Mouse (Mus musculus) G1E (cell line): ENCODE results near the gene Odf3b. TPM values are rescaled to one million over a fixed set of nuclear protein-coding genes. Genes with fewer than 3 reads are reported as not detected.
A peak's percentile ranks its signal among the peaks of the same experiment; 100 is the strongest.

Source experiments
- ATAC-seq: 2 replicates; pipeline ENCODE4 v1.8.0; 2016; ENCODE audit warnings: mild to moderate bottlenecking; ENCODE audit not compliant: insufficient number of reproducible peaks, poor library complexity, low FRiP score, severe bottlenecking; ENCODE audit errors: extremely low read depth
- DNase-seq: peaks from one replicate; pipeline ENCODE4 v3.0.0; 2012; ENCODE audit warnings: low spot score
- H3K27me3 ChIP-seq: 2 replicates; pipeline ENCODE4 v1.6.1; 2012; ENCODE audit warnings: mild to moderate bottlenecking, low read length, inconsistent platforms; ENCODE audit not compliant: insufficient read depth
- H3K36me3 ChIP-seq: replicated peaks from 2 replicates; pipeline ENCODE3; 2012; ENCODE audit warnings: mild to moderate bottlenecking, inconsistent platforms
- H3K4me1 ChIP-seq: 2 replicates; pipeline ENCODE4 v1.6.1; 2012; ENCODE audit warnings: low read depth, low read length, inconsistent platforms, mixed read lengths; ENCODE audit not compliant: insufficient read depth
- H3K4me3 ChIP-seq: 2 replicates; pipeline ENCODE4 v1.5.1; 2012; ENCODE audit warnings: low read depth, mild to moderate bottlenecking, inconsistent platforms, low read length, moderate library complexity, mixed read lengths
- H3K9me3 ChIP-seq: replicated peaks from 2 replicates; pipeline ENCODE4 v1.6.1; 2012; ENCODE audit warnings: inconsistent platforms
- CTCF ChIP-seq: IDR thresholded peaks from 2 replicates; pipeline ENCODE4 v1.5.1; 2012; ENCODE audit warnings: low read depth, low read length, inconsistent platforms, mixed read lengths
- GATA1 ChIP-seq: IDR thresholded peaks from 2 replicates; pipeline ENCODE4 v1.6.1; 2012; ENCODE audit warnings: borderline replicate concordance, low read length, inconsistent platforms, mixed read lengths
- GATA2 ChIP-seq: IDR thresholded peaks from 2 replicates; pipeline ENCODE4 v1.6.1; 2012; ENCODE audit warnings: low read depth, low read length, inconsistent platforms, borderline replicate concordance
- POLR2AphosphoS5 ChIP-seq: IDR thresholded peaks from 2 replicates; pipeline ENCODE4 v1.6.1; 2012; ENCODE audit warnings: low read depth, low read length, inconsistent platforms; ENCODE audit not compliant: insufficient replicate concordance
- TAL1 ChIP-seq: conservative IDR thresholded peaks from 2 replicates; pipeline ENCODE4 v1.6.1; 2012; ENCODE audit warnings: low read depth, low read length, inconsistent platforms, mixed read lengths
- polyA plus RNA-seq: library from polyadenylated mRNA; stranded (reverse); fragments of >175 nt; gene quantifications from 2 replicates; pipeline ENCODE4 v1.2.3, GENCODE M21; 2012
- total RNA-seq, 2 experiments: library from RNA; stranded (forward) in 1 of 2; stranded (reverse) in 1 of 2; fragments of 200-1000 nt in 1 of 2; fragments of >200 nt in 1 of 2; fragmentation: Nextera tagmentation in 1 of 2; gene quantifications; 2 replicates each; pipeline ENCODE4 v1.2.3; 2014 to 2017

Odf3b gene
- total and polyA plus RNA-seq, 3 experiments = not detected

DNA sequence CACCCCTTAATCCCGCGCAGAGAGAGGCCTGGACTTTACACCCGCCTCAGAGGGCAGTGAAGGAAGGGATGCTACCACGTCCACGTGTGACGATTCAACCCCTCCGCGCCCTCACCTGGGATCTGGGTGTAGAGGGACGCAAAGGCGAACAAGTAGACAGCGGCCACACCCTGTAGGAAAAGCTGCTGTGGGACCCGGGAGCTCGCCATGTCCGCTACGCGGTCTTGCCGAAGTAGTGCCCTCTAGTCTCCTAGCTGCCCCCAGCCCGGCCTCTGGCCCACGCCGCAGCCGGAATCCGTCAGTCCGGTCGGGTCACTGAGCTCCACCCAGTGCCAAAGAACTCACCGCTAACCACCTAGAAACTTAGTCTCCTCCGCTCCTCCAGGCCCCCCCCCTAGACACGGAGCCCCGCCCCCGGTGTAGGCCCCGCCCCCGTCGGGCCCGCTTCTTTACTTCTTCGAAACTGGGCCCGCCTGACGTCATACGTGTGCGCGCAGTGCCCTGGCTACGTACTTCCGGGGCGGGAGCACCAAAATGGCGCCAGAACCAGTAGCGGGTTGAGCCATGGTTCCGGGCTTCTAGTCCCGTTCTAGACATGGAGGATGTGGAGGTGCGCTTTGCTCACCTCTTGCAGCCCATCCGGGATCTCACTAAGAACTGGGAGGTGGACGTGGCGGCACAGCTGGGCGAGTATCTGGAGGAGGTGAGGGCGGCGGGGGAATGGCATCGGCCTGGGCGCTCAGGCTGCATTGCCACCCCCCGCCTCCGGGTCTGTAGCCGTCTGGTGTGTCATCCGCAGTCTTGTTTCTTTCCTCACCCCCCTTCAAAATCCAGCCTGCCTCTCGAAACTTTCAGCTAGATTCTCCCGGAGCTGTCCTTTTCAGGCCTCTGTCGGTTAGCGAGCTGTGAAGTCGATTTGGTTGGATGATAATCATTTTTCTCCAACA lies 23.6 kb downstream of the Odf3b start, which contains the start of the genes Lmf2 and Ncaph2:
Gene Lmf2, minus strand, starts transcription at position 419 of the 947 bp plus-strand sequence.
Gene Ncaph2, plus strand, starts transcription at position 479 of the 947 bp plus-strand sequence.
- Histone ChIP-seq H3K36me3 (peaks cover 74% of the 10 kb centered on the region), H3K4me3 (peak within 1 kb of the TSS; percentile 78), H3K4me1 (peaks cover 44% of the 10 kb centered on the region), H3K9me3 (no peaks in the 10 kb centered on the region), H3K27me3 (no peaks in the 10 kb centered on the region)
- TF ChIP-seq TAL1 (no peak), GATA2 (no peak), POLR2AphosphoS5 (no peak), GATA1 (no peak), CTCF (no peak)
- ATAC-seq (peak; percentile 79), DNase-seq (peak; percentile 96)

DNA sequence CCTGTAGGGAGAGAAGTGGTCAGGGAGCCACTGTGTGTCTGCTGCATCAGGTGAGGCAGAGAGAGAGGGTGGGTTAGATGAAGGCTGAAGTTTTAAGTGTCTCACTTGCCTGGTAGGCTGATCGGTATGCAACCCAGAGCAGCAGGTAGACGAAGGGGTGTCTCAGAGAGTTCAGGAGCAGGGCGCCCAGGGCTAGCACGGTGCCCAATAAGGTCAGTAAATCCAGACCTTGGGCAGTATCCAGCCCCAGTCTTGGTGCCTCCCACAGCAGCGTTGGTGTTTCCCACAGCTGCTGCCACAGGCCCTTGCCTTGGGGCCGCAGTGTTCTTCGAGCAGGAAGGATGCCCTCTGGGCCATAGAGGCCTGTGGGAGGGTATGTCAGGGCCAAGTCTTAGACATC lies 24.6 kb downstream of the Odf3b start:
- TF ChIP-seq POLR2AphosphoS5 (no peak), TAL1 (no peak), CTCF (no peak), GATA2 (no peak), GATA1 (no peak)
- Histone ChIP-seq H3K9me3 (no peaks in the 10 kb centered on the region), H3K4me3 (peak overlapping the region; percentile 78), H3K4me1 (peaks cover 40% of the 10 kb centered on the region), H3K36me3 (peaks cover 72% of the 10 kb centered on the region), H3K27me3 (no peaks in the 10 kb centered on the region)
- no peak for DNase-seq
- no peak for ATAC-seq

DNA sequence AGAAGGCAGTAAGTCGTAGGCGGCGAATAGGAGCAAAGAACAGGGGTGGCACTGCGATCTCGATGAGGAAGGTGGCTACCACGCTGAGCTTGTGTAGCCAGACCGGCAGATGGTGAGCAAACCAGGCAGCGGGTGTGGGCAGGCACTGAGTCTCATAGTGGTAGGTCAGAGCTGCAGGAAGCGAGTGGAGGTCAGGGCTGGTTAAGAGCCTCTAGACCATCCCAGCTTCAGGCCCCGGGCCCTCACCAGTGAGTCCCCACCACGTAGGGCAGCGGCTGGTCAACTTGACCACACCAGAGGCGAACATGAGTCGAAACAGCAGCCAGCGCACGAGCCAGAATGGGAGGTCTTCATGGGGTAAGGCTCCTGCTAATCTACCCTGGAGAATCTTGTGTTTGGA lies 25.2 kb downstream of the Odf3b start:
- DNase-seq = no peak
- Histone ChIP-seq H3K27me3 (no peaks in the 10 kb centered on the region), H3K4me1 (peaks cover 36% of the 10 kb centered on the region), H3K9me3 (no peaks in the 10 kb centered on the region), H3K36me3 (peaks cover 67% of the 10 kb centered on the region), H3K4me3 (peak overlapping the region; percentile 48; the same call in 1 of the 2 replicates)
- TF ChIP-seq GATA2 = no peak
- no peak for TF ChIP-seq GATA1
- TF ChIP-seq POLR2AphosphoS5 = no peak
- no peak for ATAC-seq

DNA sequence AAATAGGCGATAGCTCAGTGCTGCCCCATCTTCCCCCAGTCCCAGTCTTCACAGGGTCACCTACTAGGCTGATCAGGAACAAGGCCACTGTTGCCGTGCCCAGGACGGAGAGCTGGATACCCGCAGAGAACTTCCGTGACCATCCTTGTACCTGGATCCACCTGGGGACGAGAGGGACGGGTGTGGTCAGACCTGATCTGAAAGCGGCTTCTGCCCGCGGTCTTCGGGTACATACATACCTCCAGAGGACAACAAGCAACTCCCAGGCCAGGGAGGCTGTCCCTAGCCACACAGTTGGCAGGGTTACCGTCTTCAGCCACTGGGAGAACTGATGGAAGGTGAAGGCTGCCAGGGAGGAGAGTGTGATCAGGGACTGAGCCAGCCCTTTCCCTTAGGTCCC lies 26.3 kb downstream of the Odf3b start:
- Histone ChIP-seq H3K9me3 (no peaks in the 10 kb centered on the region), H3K4me3 (no peak overlapping the region), H3K36me3 (peaks cover 61% of the 10 kb centered on the region), H3K27me3 (no peaks in the 10 kb centered on the region), H3K4me1 (peaks cover 27% of the 10 kb centered on the region)
- TF ChIP-seq CTCF (no peak), POLR2AphosphoS5 (no peak), GATA2 (no peak), GATA1 (no peak), TAL1 (no peak)
- no peak for DNase-seq
- no peak for ATAC-seq

DNA sequence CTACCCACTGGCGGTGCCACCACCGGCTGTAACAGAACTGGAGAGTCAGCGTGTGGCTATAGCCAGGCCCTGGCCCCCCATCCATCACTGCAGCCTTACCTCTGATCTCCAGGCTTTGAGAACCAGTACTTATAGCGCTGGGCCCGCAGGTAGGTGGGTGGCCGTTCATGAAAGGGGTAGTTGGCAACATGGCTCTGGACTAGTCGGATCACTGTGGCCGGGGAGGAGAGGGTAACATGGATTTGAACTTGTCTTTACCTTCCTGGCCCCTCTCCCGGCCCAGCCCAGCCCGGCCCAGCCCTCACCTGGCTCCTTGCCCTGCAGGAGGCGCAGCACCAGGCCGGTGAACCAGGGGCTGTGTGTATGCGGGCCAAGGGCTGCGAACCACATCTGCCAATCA lies 27.0 kb downstream of the Odf3b start:
- Histone ChIP-seq H3K36me3 (peaks cover 54% of the 10 kb centered on the region), H3K4me1 (peaks cover 20% of the 10 kb centered on the region), H3K27me3 (no peaks in the 10 kb centered on the region), H3K4me3 (no peak overlapping the region), H3K9me3 (no peaks in the 10 kb centered on the region)
- ATAC-seq (no peak), DNase-seq (no peak)
- TF ChIP-seq POLR2AphosphoS5 = no peak
- TF ChIP-seq GATA2 = no peak
- no peak for TF ChIP-seq TAL1
- no peak for TF ChIP-seq CTCF
- no peak for TF ChIP-seq GATA1

DNA sequence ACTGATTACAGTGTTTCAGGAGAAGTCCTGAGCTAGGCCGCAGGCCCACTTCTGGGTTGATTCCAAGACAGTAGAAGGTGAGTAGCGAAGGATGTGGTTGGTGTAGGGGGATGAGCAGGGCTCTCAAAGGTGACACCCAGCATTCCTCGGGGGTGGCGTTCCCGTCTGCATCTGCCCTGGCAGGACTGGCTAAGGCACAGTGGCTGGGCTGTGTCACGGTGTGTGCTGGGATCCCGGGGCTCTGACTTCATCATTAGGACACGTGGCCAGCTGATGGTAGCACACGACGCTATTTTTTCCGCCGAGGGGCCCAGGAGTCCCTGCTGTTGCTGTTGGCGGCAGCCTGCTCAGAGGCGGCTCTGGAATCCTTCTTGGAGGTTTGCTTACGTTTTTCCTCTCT lies 27.8 kb downstream of the Odf3b start:
- no peaks in the 10 kb centered on the region for H3K9me3 ChIP-seq
- H3K4me3 ChIP-seq = no peak overlapping the region
- peaks cover 20% of the 10 kb centered on the region for H3K4me1 ChIP-seq
- DNase-seq (no peak), ATAC-seq (no peak)
- no peaks in the 10 kb centered on the region for H3K27me3 ChIP-seq
- peaks cover 54% of the 10 kb centered on the region for H3K36me3 ChIP-seq
- TF ChIP-seq CTCF = no peak
- no peak for TF ChIP-seq TAL1
- no peak for TF ChIP-seq GATA1
- TF ChIP-seq GATA2 = no peak
- TF ChIP-seq POLR2AphosphoS5 = no peak
